Mouse (Mus musculus) liver, embryonic 15.5 days (tissue): ENCODE measurements around the gene Txnrd2. TPM values are rescaled to one million over a fixed set of nuclear protein-coding genes. Genes with fewer than 3 reads are reported as not detected.

Experiments
- ATAC-seq: fragments of 200-750 bp; cut with Nextera tagmentation; 2 replicates; pipeline ENCODE4 v1.8.0; 2017; ENCODE audit warnings: moderate number of reproducible peaks, mild to moderate bottlenecking, moderate library complexity; ENCODE audit not compliant: insufficient read depth
- H3K27ac ChIP-seq: fragments of 300-500 bp; sonication (generic); replicated peaks from 2 replicates; pipeline ENCODE4 v1.5.1; 2015; ENCODE audit warnings: mild to moderate bottlenecking, inconsistent platforms
- H3K27me3 ChIP-seq: fragments of 300-500 bp; sonication (generic); 2 replicates; pipeline ENCODE4 v1.6.1; 2015; ENCODE audit warnings: mild to moderate bottlenecking, inconsistent platforms
- H3K36me3 ChIP-seq: fragments of 300-500 bp; sonication (generic); replicated peaks from 2 replicates; pipeline ENCODE4 v1.6.1; 2015; ENCODE audit warnings: moderate library complexity, mild to moderate bottlenecking, inconsistent platforms
- H3K4me1 ChIP-seq: fragments of 300-500 bp; sonication (generic); replicated peaks from 2 replicates; pipeline ENCODE4 v1.6.1; 2015; ENCODE audit warnings: inconsistent platforms
- H3K4me2 ChIP-seq: fragments of 300-500 bp; sonication (generic); 2 replicates; pipeline ENCODE4 v1.6.1; 2015; ENCODE audit warnings: moderate library complexity, mild to moderate bottlenecking, inconsistent platforms
- H3K4me3 ChIP-seq: fragments of 300-500 bp; sonication (generic); replicated peaks from 2 replicates; pipeline ENCODE4 v1.5.1; 2015; ENCODE audit warnings: mild to moderate bottlenecking, inconsistent platforms
- H3K9ac ChIP-seq: fragments of 300-500 bp; sonication (generic); 2 replicates; pipeline ENCODE4 v1.6.1; 2015; ENCODE audit warnings: moderate library complexity, mild to moderate bottlenecking, inconsistent platforms
- H3K9me3 ChIP-seq: fragments of 300-500 bp; sonication (generic); replicated peaks from 2 replicates; pipeline ENCODE4 v1.6.1; 2016; ENCODE audit warnings: inconsistent platforms
- WGBS: fragments of 180-500 bp; shearing (Covaris S2); methylation state at CpG from one replicate; pipeline ENCODE4 v1.1.7; 2015; ENCODE audit warnings: mixed read lengths; ENCODE audit not compliant: insufficient replicate concordance; 5-methylcytosine and 5-hydroxymethylcytosine counted together
- polyA plus RNA-seq: library from polyadenylated mRNA; unstranded; fragments of >200 nt; fragmentation: Nextera tagmentation; extraction: Ambion mirVana; gene quantifications from 2 replicates; pipeline ENCODE4 v1.2.1, GENCODE M21; 2015

Txnrd2 gene
- polyA plus RNA-seq, 1 experiment from 2014 or later = 101 TPM

- ATAC-seq = no peak
- H3K36me3 ChIP-seq = peaks cover 100% of the 10 kb centered on the region
Measured at GRCm38 (mm10) chr16:18474021-18474420, 47.8 kb downstream of the Txnrd2 start.

GRCm38 (mm10) chr16:18477996-18478395 lies 51.8 kb downstream of the Txnrd2 start:
- Histone ChIP-seq H3K9me3 (no peaks in the 10 kb centered on the region), H3K9ac (no peak overlapping the region), H3K4me1 (no peaks in the 10 kb centered on the region; the same call in 1 of the 2 replicates), H3K4me3 (no peak overlapping the region), H3K4me2 (no peak overlapping the region), H3K36me3 (peaks cover 94% of the 10 kb centered on the region), H3K27me3 (no peaks in the 10 kb centered on the region), H3K27ac (no peak overlapping the region)
- no peak for ATAC-seq
- 72% methylated on average over 6 of the region's 6 CpGs for WGBS

More at GRCm38 (mm10) chr16:18474021-18474420, 47.8 kb downstream of the Txnrd2 start:
- no peak overlapping the region for H3K4me2 ChIP-seq
- no peaks in the 10 kb centered on the region for H3K27me3 ChIP-seq
- H3K4me1 ChIP-seq = no peaks in the 10 kb centered on the region
- no peaks in the 10 kb centered on the region for H3K9me3 ChIP-seq
- H3K27ac ChIP-seq = no peak overlapping the region
- no peak overlapping the region for H3K9ac ChIP-seq
- H3K4me3 ChIP-seq = no peak overlapping the region
- 84% methylated on average over 2 of the region's 2 CpGs for WGBS

GRCm38 (mm10) chr16:18479667-18480066 lies 53.5 kb downstream of the Txnrd2 start:
- H3K36me3 ChIP-seq = peaks cover 90% of the 10 kb centered on the region

GRCm38 (mm10) chr16:18480933-18481485 lies 54.8 kb downstream of the Txnrd2 start:
- no peaks in the 10 kb centered on the region; the same call in 1 of the 2 replicates for H3K4me1 ChIP-seq
- no peak overlapping the region for H3K4me3 ChIP-seq
- H3K36me3 ChIP-seq = peaks cover 90% of the 10 kb centered on the region
- WGBS = 69% methylated on average over 4 of the region's 4 CpGs
- no peak overlapping the region for H3K27ac ChIP-seq
- no peak for ATAC-seq
- H3K27me3 ChIP-seq = no peaks in the 10 kb centered on the region
- H3K9me3 ChIP-seq = no peaks in the 10 kb centered on the region
- H3K4me2 ChIP-seq = no peak overlapping the region
- no peak overlapping the region for H3K9ac ChIP-seq

More at GRCm38 (mm10) chr16:18479667-18480066, 53.5 kb downstream of the Txnrd2 start:
- Histone ChIP-seq H3K4me3 (no peak overlapping the region), H3K9me3 (no peaks in the 10 kb centered on the region), H3K27me3 (no peaks in the 10 kb centered on the region), H3K27ac (no peak overlapping the region), H3K4me1 (no peaks in the 10 kb centered on the region; the same call in 1 of the 2 replicates), H3K4me2 (no peak overlapping the region), H3K9ac (no peak overlapping the region)
- no peak for ATAC-seq
- WGBS = 71% methylated on average over 7 of the region's 7 CpGs

GRCm38 (mm10) chr16:18482431-18482830 lies 56.2 kb downstream of the Txnrd2 start:
- H3K4me1 ChIP-seq = no peaks in the 10 kb centered on the region; the same call in 1 of the 2 replicates
- WGBS = 86% methylated on average over 3 of the region's 3 CpGs
- H3K4me2 ChIP-seq = no peak overlapping the region
- no peaks in the 10 kb centered on the region for H3K9me3 ChIP-seq
- H3K27ac ChIP-seq = no peak overlapping the region
- peaks cover 82% of the 10 kb centered on the region for H3K36me3 ChIP-seq
- ATAC-seq = no peak
- no peak overlapping the region for H3K9ac ChIP-seq
- H3K27me3 ChIP-seq = no peaks in the 10 kb centered on the region
- no peak overlapping the region for H3K4me3 ChIP-seq

GRCm38 (mm10) chr16:18483839-18484238 lies 57.7 kb downstream of the Txnrd2 start:
- no peak overlapping the region for H3K4me2 ChIP-seq
- WGBS = 80% methylated on average over 5 of the region's 5 CpGs
- H3K27me3 ChIP-seq = no peaks in the 10 kb centered on the region
- H3K36me3 ChIP-seq = peaks cover 68% of the 10 kb centered on the region
- no peak overlapping the region for H3K27ac ChIP-seq
- H3K9ac ChIP-seq = no peak overlapping the region
- H3K4me3 ChIP-seq = no peak overlapping the region
- no peaks in the 10 kb centered on the region for H3K9me3 ChIP-seq
- no peaks in the 10 kb centered on the region; the same call in 1 of the 2 replicates for H3K4me1 ChIP-seq
- no peak for ATAC-seq

- Histone ChIP-seq H3K27me3 (no peaks in the 10 kb centered on the region), H3K27ac (no peak overlapping the region), H3K9me3 (no peaks in the 10 kb centered on the region), H3K9ac (no peak overlapping the region), H3K4me2 (no peak overlapping the region), H3K4me1 (no peaks in the 10 kb centered on the region; the same call in 1 of the 2 replicates), H3K4me3 (no peak overlapping the region), H3K36me3 (peaks cover 63% of the 10 kb centered on the region)
- ATAC-seq = no peak
- WGBS = 63% methylated on average over 4 of the region's 4 CpGs
Measured at GRCm38 (mm10) chr16:18484386-18484785, 58.2 kb downstream of the Txnrd2 start.

- 80% methylated on average over 5 of the region's 5 CpGs for WGBS
- H3K9ac ChIP-seq = no peak overlapping the region
- no peaks in the 10 kb centered on the region for H3K27me3 ChIP-seq
- H3K36me3 ChIP-seq = peaks cover 57% of the 10 kb centered on the region
- ATAC-seq = no peak
- H3K27ac ChIP-seq = no peak overlapping the region
- H3K4me2 ChIP-seq = no peak overlapping the region
- no peak overlapping the region for H3K4me3 ChIP-seq
- H3K9me3 ChIP-seq = no peaks in the 10 kb centered on the region
- no peaks in the 10 kb centered on the region; the same call in 1 of the 2 replicates for H3K4me1 ChIP-seq
Measured at GRCm38 (mm10) chr16:18484794-18485435, 58.7 kb downstream of the Txnrd2 start.

GRCm38 (mm10) chr16:18486126-18486525 lies 59.9 kb downstream of the Txnrd2 start:
- no peaks in the 10 kb centered on the region for H3K27me3 ChIP-seq
- WGBS = 84% methylated on average over 2 of the region's 2 CpGs
- no peak for ATAC-seq

GRCm38 (mm10) chr16:18490281-18490680 lies 64.1 kb downstream of the Txnrd2 start:
- Histone ChIP-seq H3K9me3 (no peaks in the 10 kb centered on the region), H3K27me3 (no peaks in the 10 kb centered on the region), H3K4me3 (no peak overlapping the region), H3K36me3 (peaks cover 13% of the 10 kb centered on the region), H3K9ac (no peak overlapping the region), H3K4me1 (no peaks in the 10 kb centered on the region), H3K4me2 (no peak overlapping the region), H3K27ac (no peak overlapping the region)
- WGBS = 85% methylated on average over 3 of the region's 3 CpGs
- ATAC-seq = no peak

More at GRCm38 (mm10) chr16:18486126-18486525, 59.9 kb downstream of the Txnrd2 start:
- peaks cover 45% of the 10 kb centered on the region for H3K36me3 ChIP-seq
- H3K9ac ChIP-seq = no peak overlapping the region
- H3K4me3 ChIP-seq = no peak overlapping the region
- H3K4me1 ChIP-seq = no peaks in the 10 kb centered on the region; the same call in 1 of the 2 replicates
- H3K9me3 ChIP-seq = no peaks in the 10 kb centered on the region
- H3K27ac ChIP-seq = no peak overlapping the region
- H3K4me2 ChIP-seq = no peak overlapping the region

- Histone ChIP-seq H3K4me3 (no peak overlapping the region), H3K27ac (no peak overlapping the region), H3K4me2 (no peak overlapping the region), H3K9me3 (no peaks in the 10 kb centered on the region), H3K4me1 (no peaks in the 10 kb centered on the region), H3K36me3 (peaks cover 8% of the 10 kb centered on the region), H3K9ac (no peak overlapping the region), H3K27me3 (no peaks in the 10 kb centered on the region)
- 42% methylated on average over 1 of the region's 1 CpGs for WGBS
- ATAC-seq = no peak
Measured at GRCm38 (mm10) chr16:18490894-18491293, 64.7 kb downstream of the Txnrd2 start.
